Mouse (Mus musculus) lung, embryonic 14.5 days (tissue): ENCODE measurements around the gene Orai2. TPM values are rescaled to one million over a fixed set of nuclear protein-coding genes. Genes with fewer than 3 reads are reported as not detected.

Source experiments
- ATAC-seq: fragments of 200-750 bp; cut with Nextera tagmentation; 2 replicates; pipeline ENCODE4 v1.8.0; 2017; ENCODE audit warnings: mild to moderate bottlenecking, moderate TSS enrichment, moderate library complexity; ENCODE audit not compliant: insufficient read depth
- DNase-seq: peaks from one replicate; pipeline ENCODE4 v3.0.0-alpha.2; 2015
- H3K27ac ChIP-seq: fragments of 300-500 bp; sonication (generic); 2 replicates; pipeline ENCODE4 v1.5.1; 2014; ENCODE audit warnings: low read depth, mild to moderate bottlenecking, moderate library complexity
- H3K27me3 ChIP-seq: fragments of 300-500 bp; sonication (generic); 2 replicates; pipeline ENCODE4 v1.6.1; 2014; ENCODE audit warnings: low read length, control low read depth; ENCODE audit not compliant: insufficient read depth
- H3K36me3 ChIP-seq: fragments of 300-500 bp; sonication (generic); 2 replicates; pipeline ENCODE4 v1.6.1; 2014; ENCODE audit warnings: control low read depth; ENCODE audit not compliant: insufficient read depth
- H3K4me1 ChIP-seq: fragments of 300-500 bp; sonication (generic); 2 replicates; pipeline ENCODE4 v1.6.1; 2014; ENCODE audit warnings: antibody characterized with exemption, control low read depth; ENCODE audit not compliant: insufficient read depth
- H3K4me2 ChIP-seq: fragments of 300-500 bp; sonication (generic); 2 replicates; pipeline ENCODE4 v1.6.1; 2014; ENCODE audit warnings: mild to moderate bottlenecking
- H3K4me3 ChIP-seq: fragments of 300-500 bp; sonication (generic); 2 replicates; pipeline ENCODE4 v1.5.1; 2014; ENCODE audit warnings: low read depth, low read length
- H3K9ac ChIP-seq: fragments of 300-500 bp; sonication (generic); 2 replicates; pipeline ENCODE4 v1.6.1; 2014
- H3K9me3 ChIP-seq: fragments of 300-500 bp; sonication (generic); 2 replicates; pipeline ENCODE4 v1.6.1; 2016; ENCODE audit warnings: low read depth, low read length, control low read depth
- CTCF ChIP-seq: IDR thresholded peaks from 2 replicates; pipeline ENCODE4 v1.5.1; 2016; ENCODE audit warnings: antibody characterized with exemption, low read depth
- WGBS: fragments of 180-500 bp; shearing (Covaris S2); extraction: QIAGEN DNeasy Blood & Tissue Kit; methylation state at CpG from one replicate; pipeline ENCODE4 v1.1.7; 2014; 5-methylcytosine and 5-hydroxymethylcytosine counted together
- polyA plus RNA-seq: library from polyadenylated mRNA; unstranded; fragments of >200 nt; fragmentation: Nextera tagmentation; extraction: Ambion mirVana; gene quantifications from 2 replicates; pipeline ENCODE4 v1.2.1, GENCODE M21; 2014

The Orai2 gene
- polyA plus RNA-seq, 1 experiment from 2014 or later = 7.1 TPM

- Histone ChIP-seq H3K4me2 (no peak overlapping the region), H3K4me3 (no peak overlapping the region), H3K4me1 (no peaks in the 10 kb centered on the region), H3K27ac (no peak overlapping the region), H3K27me3 (no peaks in the 10 kb centered on the region), H3K36me3 (peaks cover 20% of the 10 kb centered on the region), H3K9ac (no peak overlapping the region), H3K9me3 (no peaks in the 10 kb centered on the region)
- no peak for TF ChIP-seq CTCF
- ATAC-seq (no peak), DNase-seq (no peak)
- 51% methylated on average over 12 of the region's 12 CpGs for WGBS
These were observed 25.7 kb downstream of the Orai2 start for GRCm38 (mm10) chr5:136144606-136145430.

- Histone ChIP-seq H3K27ac (no peak overlapping the region), H3K4me2 (no peak overlapping the region), H3K4me3 (no peak overlapping the region), H3K4me1 (no peaks in the 10 kb centered on the region), H3K36me3 (peaks cover 36% of the 10 kb centered on the region), H3K9ac (no peak overlapping the region), H3K27me3 (no peaks in the 10 kb centered on the region), H3K9me3 (no peaks in the 10 kb centered on the region)
- 87% methylated on average over 6 of the region's 6 CpGs for WGBS
- no peak for ATAC-seq
- DNase-seq = no peak
- TF ChIP-seq CTCF = peak; percentile 42
These were observed 27.3 kb downstream of the Orai2 start for GRCm38 (mm10) chr5:136143161-136143755.

GRCm38 (mm10) chr5:136142746-136143145 is 27.8 kb downstream of the Orai2 start:
- Histone ChIP-seq H3K9me3 (no peaks in the 10 kb centered on the region), H3K4me2 (no peak overlapping the region), H3K27ac (no peak overlapping the region), H3K9ac (no peak overlapping the region), H3K4me3 (no peak overlapping the region), H3K27me3 (no peaks in the 10 kb centered on the region), H3K36me3 (peaks cover 39% of the 10 kb centered on the region), H3K4me1 (no peaks in the 10 kb centered on the region)
- ATAC-seq (no peak), DNase-seq (no peak)
- peak; percentile 15; the same call in 1 of the 2 replicates for TF ChIP-seq CTCF
- WGBS = 85% methylated on average over 5 of the region's 5 CpGs

DNA sequence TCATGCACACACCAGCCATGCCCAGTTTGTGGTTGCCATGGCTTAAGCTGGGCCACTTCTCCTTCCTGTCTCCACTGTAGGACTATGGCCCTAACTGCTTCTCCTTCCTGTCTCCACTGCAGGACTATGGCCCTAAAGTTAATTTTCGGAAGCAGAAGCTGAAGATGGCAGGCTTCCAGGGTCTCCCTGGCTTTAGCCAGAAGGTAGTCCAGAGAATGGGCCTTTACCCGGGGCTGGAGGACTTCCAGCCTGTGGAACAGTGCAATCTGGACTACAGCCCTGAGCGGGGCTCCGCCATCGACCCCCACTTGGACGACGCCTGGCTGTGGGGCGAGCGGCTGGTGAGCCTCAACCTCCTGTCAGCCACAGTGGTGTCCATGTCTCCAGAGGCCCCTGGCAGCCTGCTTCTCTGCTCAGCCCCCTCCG is 30.4 kb downstream of the Orai2 start:
- WGBS = 90% methylated on average over 10 of the region's 10 CpGs

GRCm38 (mm10) chr5:136139393-136139792 is 31.1 kb downstream of the Orai2 start:
- ATAC-seq (no peak), DNase-seq (no peak)
- TF ChIP-seq CTCF = no peak
- Histone ChIP-seq H3K4me3 (no peak overlapping the region), H3K4me1 (no peaks in the 10 kb centered on the region), H3K27me3 (no peaks in the 10 kb centered on the region), H3K9me3 (no peaks in the 10 kb centered on the region), H3K36me3 (peaks cover 39% of the 10 kb centered on the region), H3K9ac (no peak overlapping the region), H3K4me2 (no peak overlapping the region), H3K27ac (no peak overlapping the region)
- 93% methylated on average over 13 of the region's 13 CpGs for WGBS

More for the DNA sequence above, 30.4 kb downstream of the Orai2 start:
- Histone ChIP-seq H3K9ac (no peak overlapping the region), H3K4me1 (no peaks in the 10 kb centered on the region), H3K36me3 (peaks cover 39% of the 10 kb centered on the region), H3K9me3 (no peaks in the 10 kb centered on the region), H3K4me2 (no peak overlapping the region), H3K27ac (no peak overlapping the region), H3K27me3 (no peaks in the 10 kb centered on the region), H3K4me3 (no peak overlapping the region)
- ATAC-seq (no peak), DNase-seq (no peak)
- TF ChIP-seq CTCF = no peak

DNA sequence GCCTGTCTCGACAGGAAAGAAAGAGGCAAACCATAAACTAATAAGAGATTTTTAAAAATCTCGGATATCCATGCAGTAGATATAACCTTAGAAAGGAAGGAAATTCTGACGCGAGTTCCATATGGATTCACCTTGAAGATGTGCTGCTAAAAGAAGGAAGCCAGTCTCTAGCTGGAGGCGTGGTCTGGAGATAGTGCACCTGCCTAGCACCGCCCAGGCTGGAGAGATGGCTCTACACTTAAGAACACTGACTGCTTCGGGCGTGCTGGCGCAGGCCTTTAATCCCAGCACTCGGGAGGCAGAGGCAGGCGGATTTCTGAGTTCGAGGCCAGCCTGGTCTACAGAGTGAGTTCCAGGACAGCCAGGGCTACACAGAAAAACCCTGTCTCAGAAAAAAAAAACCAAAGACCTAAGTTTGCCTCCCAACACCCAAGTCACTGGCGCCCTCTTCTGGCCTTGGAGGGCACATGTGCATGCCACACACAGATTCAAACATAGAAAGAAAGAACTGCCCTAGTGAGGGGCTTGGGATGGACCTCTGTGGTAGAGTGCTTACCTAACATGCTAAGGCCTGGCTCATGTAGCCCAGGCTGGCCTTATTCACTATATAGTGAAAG is 32.7 kb downstream of the Orai2 start:
- Histone ChIP-seq H3K27me3 (no peaks in the 10 kb centered on the region), H3K4me3 (no peak overlapping the region), H3K27ac (no peak overlapping the region), H3K9me3 (no peaks in the 10 kb centered on the region), H3K36me3 (peaks cover 49% of the 10 kb centered on the region), H3K9ac (no peak overlapping the region), H3K4me1 (no peaks in the 10 kb centered on the region), H3K4me2 (no peak overlapping the region)
- TF ChIP-seq CTCF = peak; percentile 63
- no peak for ATAC-seq
- peak; percentile 63 for DNase-seq
- 76% methylated on average over 13 of the region's 13 CpGs for WGBS
